Mouse (Mus musculus) forebrain, embryonic 14.5 days (tissue): Measurements from ENCODE around the gene Serpine2. TPM values are rescaled to one million over a fixed set of nuclear protein-coding genes. Genes with fewer than 3 reads are reported as not detected.

Source experiments
- ATAC-seq: fragments of 200-750 bp; cut with Nextera tagmentation; 2 replicates; pipeline ENCODE4 v1.8.0; 2017; ENCODE audit warnings: mild to moderate bottlenecking, moderate library complexity
- DNase-seq: peaks from one replicate; pipeline ENCODE4 v3.0.0-alpha.2; 2015; ENCODE audit warnings: low spot score
- H3K27ac ChIP-seq: fragments of 300-500 bp; sonication (generic); 2 replicates; pipeline ENCODE4 v1.5.1; 2014; ENCODE audit warnings: low read depth, mild to moderate bottlenecking, control low read depth, low read length, moderate library complexity
- H3K27me3 ChIP-seq: fragments of 300-500 bp; sonication (generic); replicated peaks from 2 replicates; pipeline ENCODE4 v1.6.1; 2014; ENCODE audit warnings: low read length, control low read depth, mixed read lengths; ENCODE audit not compliant: control insufficient read depth, insufficient read depth
- H3K36me3 ChIP-seq: fragments of 300-500 bp; sonication (generic); 2 replicates; pipeline ENCODE4 v1.6.1; 2014; ENCODE audit warnings: low read length, control low read depth; ENCODE audit not compliant: control insufficient read depth, insufficient read depth
- H3K4me1 ChIP-seq: fragments of 300-500 bp; sonication (generic); 2 replicates; pipeline ENCODE4 v1.6.1; 2014; ENCODE audit warnings: antibody characterized with exemption, low read length, control low read depth; ENCODE audit not compliant: control insufficient read depth, insufficient read depth
- H3K4me2 ChIP-seq: fragments of 300-500 bp; sonication (generic); 2 replicates; pipeline ENCODE4 v1.6.1; 2014; ENCODE audit warnings: mild to moderate bottlenecking, control low read depth, low read length
- H3K4me3 ChIP-seq: fragments of 300-500 bp; sonication (generic); 2 replicates; pipeline ENCODE4 v1.5.1; 2014; ENCODE audit warnings: low read depth, low read length, control low read depth
- H3K9ac ChIP-seq: fragments of 300-500 bp; sonication (generic); 2 replicates; pipeline ENCODE4 v1.6.1; 2014; ENCODE audit warnings: mild to moderate bottlenecking, low read length, control low read depth, moderate library complexity
- H3K9me3 ChIP-seq: fragments of 300-500 bp; sonication (generic); replicated peaks from 2 replicates; pipeline ENCODE4 v1.6.1; 2016; ENCODE audit warnings: low read length, control low read depth, mixed read lengths; ENCODE audit not compliant: control insufficient read depth
- WGBS: fragments of 180-500 bp; shearing (Covaris S2); extraction: QIAGEN DNeasy Blood & Tissue Kit; methylation state at CpG from one replicate; pipeline ENCODE4 v1.1.7; 2014; 5-methylcytosine and 5-hydroxymethylcytosine counted together
- polyA plus RNA-seq: library from polyadenylated mRNA; unstranded; fragments of >200 nt; fragmentation: Nextera tagmentation; extraction: Ambion mirVana; gene quantifications from 2 replicates; pipeline ENCODE4 v1.2.1, GENCODE M21; 2014

The Serpine2 gene
- polyA plus RNA-seq, 1 experiment from 2014 or later: 61.2 TPM

GRCm38 (mm10) chr1:79762282-79763250, 98.4 kb downstream of the Serpine2 start:
- Histone ChIP-seq H3K4me1 (peaks cover 14% of the 10 kb centered on the region), H3K27ac (no peak overlapping the region), H3K36me3 (no peaks in the 10 kb centered on the region), H3K27me3 (no peaks in the 10 kb centered on the region), H3K4me3 (peak overlapping the region; percentile 76), H3K9ac (peak overlapping the region; percentile 86), H3K4me2 (peak overlapping the region; percentile 74), H3K9me3 (no peaks in the 10 kb centered on the region)
- DNase-seq (no peak), ATAC-seq (no peak)
- WGBS: 66% methylated on average over 16 of the region's 16 CpGs

- Histone ChIP-seq H3K27ac (no peak overlapping the region), H3K4me1 (peaks cover 14% of the 10 kb centered on the region), H3K4me2 (peak overlapping the region; percentile 74), H3K27me3 (no peaks in the 10 kb centered on the region), H3K9me3 (no peaks in the 10 kb centered on the region), H3K36me3 (no peaks in the 10 kb centered on the region), H3K9ac (peak overlapping the region; percentile 86), H3K4me3 (peak overlapping the region; percentile 76)
- DNase-seq (no peak), ATAC-seq (peak; percentile 43)
- 0% methylated on average over 6 of the region's 6 CpGs for WGBS
Measured at GRCm38 (mm10) chr1:79761917-79762271, 99.1 kb downstream of the Serpine2 start.

- peak; percentile 98 for ATAC-seq
- no peak overlapping the region; the same call in 1 of the 2 replicates for H3K27ac ChIP-seq
- WGBS: under 1% methylated on average over 64 of the region's 65 CpGs
Measured at GRCm38 (mm10) chr1:79761106-79761916, 99.7 kb downstream of the Serpine2 start.

GRCm38 (mm10) chr1:79760656-79761055, 100.3 kb downstream of the Serpine2 start:
- no peak overlapping the region for H3K27ac ChIP-seq
- peak overlapping the region; percentile 74 for H3K4me2 ChIP-seq
- 4% methylated on average over 11 of the region's 11 CpGs for WGBS
- ATAC-seq (peak; percentile 4; the same call in 1 of the 2 replicates), DNase-seq (no peak)
- peak overlapping the region; percentile 76 for H3K4me3 ChIP-seq
- H3K9ac ChIP-seq: peak overlapping the region; percentile 86
- no peaks in the 10 kb centered on the region for H3K9me3 ChIP-seq
- H3K36me3 ChIP-seq: no peaks in the 10 kb centered on the region
- H3K27me3 ChIP-seq: no peaks in the 10 kb centered on the region
- peaks cover 14% of the 10 kb centered on the region for H3K4me1 ChIP-seq

More at GRCm38 (mm10) chr1:79761106-79761916, 99.7 kb downstream of the Serpine2 start:
- Histone ChIP-seq H3K4me2 (peak overlapping the region; percentile 74), H3K9ac (peak overlapping the region; percentile 86), H3K4me3 (peak overlapping the region; percentile 76), H3K4me1 (peaks cover 14% of the 10 kb centered on the region), H3K27me3 (no peaks in the 10 kb centered on the region), H3K9me3 (no peaks in the 10 kb centered on the region), H3K36me3 (no peaks in the 10 kb centered on the region)
- peak; percentile 94 for DNase-seq

GRCm38 (mm10) chr1:79759436-79759972, 101.5 kb downstream of the Serpine2 start:
- H3K27ac ChIP-seq: no peak overlapping the region
- no peak for ATAC-seq

GRCm38 (mm10) chr1:79759006-79759405, 102.0 kb downstream of the Serpine2 start:
- Histone ChIP-seq H3K9ac (no peak overlapping the region), H3K4me2 (no peak overlapping the region), H3K27me3 (no peaks in the 10 kb centered on the region)

More at GRCm38 (mm10) chr1:79759436-79759972, 101.5 kb downstream of the Serpine2 start:
- H3K36me3 ChIP-seq: no peaks in the 10 kb centered on the region
- H3K9me3 ChIP-seq: no peaks in the 10 kb centered on the region
- H3K27me3 ChIP-seq: no peaks in the 10 kb centered on the region
- peaks cover 14% of the 10 kb centered on the region for H3K4me1 ChIP-seq
- H3K9ac ChIP-seq: no peak overlapping the region
- WGBS: 55% methylated on average over 5 of the region's 5 CpGs
- DNase-seq: no peak
- no peak overlapping the region for H3K4me3 ChIP-seq
- H3K4me2 ChIP-seq: peak overlapping the region; percentile 36

GRCm38 (mm10) chr1:79757597-79757996, 103.4 kb downstream of the Serpine2 start:
- DNase-seq: no peak
- no peak overlapping the region for H3K27ac ChIP-seq
- no peaks in the 10 kb centered on the region for H3K36me3 ChIP-seq
- peaks cover 14% of the 10 kb centered on the region for H3K4me1 ChIP-seq
- no peak for ATAC-seq
- no peaks in the 10 kb centered on the region for H3K9me3 ChIP-seq
- H3K27me3 ChIP-seq: no peaks in the 10 kb centered on the region
- no peak overlapping the region for H3K4me3 ChIP-seq
- no peak overlapping the region for H3K4me2 ChIP-seq
- WGBS: 72% methylated on average over 4 of the region's 4 CpGs
- no peak overlapping the region for H3K9ac ChIP-seq

More at GRCm38 (mm10) chr1:79759006-79759405, 102.0 kb downstream of the Serpine2 start:
- H3K4me1 ChIP-seq: peaks cover 14% of the 10 kb centered on the region
- no peak overlapping the region for H3K27ac ChIP-seq
- ATAC-seq (no peak), DNase-seq (no peak)
- H3K36me3 ChIP-seq: no peaks in the 10 kb centered on the region
- no peak overlapping the region for H3K4me3 ChIP-seq
- WGBS: 45% methylated on average over 2 of the region's 2 CpGs
- H3K9me3 ChIP-seq: no peaks in the 10 kb centered on the region

GRCm38 (mm10) chr1:79757161-79757560, 103.8 kb downstream of the Serpine2 start:
- WGBS: 77% methylated on average over 7 of the region's 7 CpGs
- ATAC-seq (no peak), DNase-seq (no peak)
- no peak overlapping the region for H3K4me2 ChIP-seq
- no peak overlapping the region for H3K4me3 ChIP-seq
- no peak overlapping the region for H3K27ac ChIP-seq
- peaks cover 13% of the 10 kb centered on the region for H3K4me1 ChIP-seq
- no peaks in the 10 kb centered on the region for H3K9me3 ChIP-seq
- no peak overlapping the region for H3K9ac ChIP-seq
- no peaks in the 10 kb centered on the region for H3K27me3 ChIP-seq
- no peaks in the 10 kb centered on the region for H3K36me3 ChIP-seq
